Mouse (Mus musculus) liver, embryonic 11.5 days (tissue): Measurements from ENCODE around the gene Rad9b. TPM values are rescaled to one million over a fixed set of nuclear protein-coding genes. Genes with fewer than 3 reads are reported as not detected.

Experiments
- ATAC-seq: fragments of 200-750 bp; cut with Nextera tagmentation; replicated peaks from 2 replicates; pipeline ENCODE4 v1.8.0; 2017; ENCODE audit warnings: moderate number of reproducible peaks, mild to moderate bottlenecking, moderate TSS enrichment, moderate library complexity; ENCODE audit not compliant: low FRiP score
- DNase-seq: peaks from one replicate; pipeline ENCODE4 v3.0.0-alpha.2; 2017; ENCODE audit warnings: low spot score
- H3K27ac ChIP-seq: fragments of 300-500 bp; sonication (generic); 2 replicates; pipeline ENCODE4 v1.5.1; 2014; ENCODE audit warnings: mild to moderate bottlenecking, low read depth, low read length, control low read depth
- H3K27me3 ChIP-seq: fragments of 300-500 bp; sonication (generic); replicated peaks from 2 replicates; pipeline ENCODE4 v1.6.1; 2014; ENCODE audit warnings: low read length, mixed read lengths; ENCODE audit not compliant: control insufficient read depth, insufficient read depth
- H3K36me3 ChIP-seq: fragments of 300-500 bp; sonication (generic); 2 replicates; pipeline ENCODE4 v1.6.1; 2014; ENCODE audit warnings: mild to moderate bottlenecking, low read length, moderate library complexity, mixed read lengths; ENCODE audit not compliant: control insufficient read depth, insufficient read depth
- H3K4me1 ChIP-seq: fragments of 300-500 bp; sonication (generic); replicated peaks from 2 replicates; pipeline ENCODE4 v1.6.1; 2014; ENCODE audit warnings: low read length, mixed read lengths; ENCODE audit not compliant: control insufficient read depth, insufficient read depth
- H3K4me2 ChIP-seq: fragments of 300-500 bp; sonication (generic); 2 replicates; pipeline ENCODE4 v1.6.1; 2014; ENCODE audit warnings: mild to moderate bottlenecking, control low read depth, moderate library complexity
- H3K4me3 ChIP-seq: fragments of 300-500 bp; sonication (generic); 2 replicates; pipeline ENCODE4 v1.5.1; 2014; ENCODE audit warnings: low read depth, low read length, control low read depth
- H3K9ac ChIP-seq: fragments of 300-500 bp; sonication (generic); 2 replicates; pipeline ENCODE4 v1.6.1; 2014; ENCODE audit warnings: low read depth, low read length, control low read depth
- H3K9me3 ChIP-seq: fragments of 300-500 bp; sonication (generic); 2 replicates; pipeline ENCODE4 v1.6.1; 2016; ENCODE audit warnings: low read length, inconsistent platforms, mixed read lengths; ENCODE audit not compliant: control insufficient read depth
- WGBS: fragments of 180-500 bp; shearing (Covaris S2); extraction: QIAGEN DNeasy Blood & Tissue Kit; methylation state at CpG from one replicate; pipeline ENCODE4 v1.1.7; 2014; 5-methylcytosine and 5-hydroxymethylcytosine counted together
- polyA plus RNA-seq: library from polyadenylated mRNA; unstranded; fragments of >200 nt; fragmentation: Nextera tagmentation; extraction: Ambion mirVana; gene quantifications from 2 replicates; pipeline ENCODE4 v1.2.1, GENCODE M21; 2014

Rad9b gene
- polyA plus RNA-seq, 1 experiment from 2014 or later = 7.0 TPM

- Histone ChIP-seq H3K36me3 (peaks cover 7% of the 10 kb centered on the region), H3K4me2 (peak overlapping the region; percentile 96), H3K27ac (no peak overlapping the region), H3K9me3 (no peaks in the 10 kb centered on the region), H3K4me1 (peaks cover 27% of the 10 kb centered on the region), H3K4me3 (peak overlapping the region; percentile 92), H3K27me3 (no peaks in the 10 kb centered on the region), H3K9ac (no peak overlapping the region; the same call in 1 of the 2 replicates)
- DNase-seq = no peak
- WGBS = 53% methylated on average over 7 of the region's 7 CpGs
- ATAC-seq = no peak
Observed at GRCm38 (mm10) chr5:122285767-122286150, 68.3 kb downstream of the Rad9b start.

GRCm38 (mm10) chr5:122285029-122285766 lies 68.8 kb downstream of the Rad9b start:
- peak overlapping the region; percentile 51; the same call in 1 of the 2 replicates for H3K27ac ChIP-seq
- peak overlapping the region; percentile 92 for H3K4me3 ChIP-seq
- peak overlapping the region; percentile 85 for H3K9ac ChIP-seq
- peaks cover 7% of the 10 kb centered on the region for H3K36me3 ChIP-seq
- peaks cover 27% of the 10 kb centered on the region for H3K4me1 ChIP-seq
- H3K9me3 ChIP-seq = no peaks in the 10 kb centered on the region
- H3K4me2 ChIP-seq = peak overlapping the region; percentile 96
- peak; percentile 48 for ATAC-seq
- DNase-seq = peak; percentile 69
- WGBS = under 1% methylated on average over 34 of the region's 34 CpGs
- H3K27me3 ChIP-seq = no peaks in the 10 kb centered on the region

- Histone ChIP-seq H3K27me3 (no peaks in the 10 kb centered on the region), H3K27ac (peak within 1 kb of the TSS; percentile 51), H3K4me1 (peaks cover 27% of the 10 kb centered on the region), H3K4me3 (peak within 1 kb of the TSS; percentile 92), H3K9me3 (no peaks in the 10 kb centered on the region), H3K36me3 (peaks cover 7% of the 10 kb centered on the region), H3K4me2 (peak within 1 kb of the TSS; percentile 96), H3K9ac (peak within 1 kb of the TSS; percentile 85)
- under 1% methylated on average over 101 of the region's 114 CpGs for WGBS
- ATAC-seq (peak; percentile 92), DNase-seq (peak; percentile 90)
Observed at GRCm38 (mm10) chr5:122284183-122285028, 69.6 kb downstream of the Rad9b start, which contains the start of gene Pptc7. TSS of gene Pptc7 (plus strand) at chr5:122284365.

- no peak overlapping the region for H3K27ac ChIP-seq
- WGBS = 21% methylated on average over 2 of the region's 2 CpGs
- peaks cover 5% of the 10 kb centered on the region; the same call in 1 of the 2 replicates for H3K36me3 ChIP-seq
- no peak overlapping the region for H3K9ac ChIP-seq
- H3K27me3 ChIP-seq = no peaks in the 10 kb centered on the region
- H3K4me3 ChIP-seq = peak overlapping the region; percentile 92
- ATAC-seq (no peak), DNase-seq (no peak)
- peaks cover 27% of the 10 kb centered on the region for H3K4me1 ChIP-seq
- no peaks in the 10 kb centered on the region for H3K9me3 ChIP-seq
- peak overlapping the region; percentile 96 for H3K4me2 ChIP-seq
Observed at GRCm38 (mm10) chr5:122283828-122284182, 70.2 kb downstream of the Rad9b start.

GRCm38 (mm10) chr5:122280827-122281462 lies 73.1 kb downstream of the Rad9b start:
- no peak overlapping the region for H3K4me3 ChIP-seq

GRCm38 (mm10) chr5:122280422-122280826 lies 73.6 kb downstream of the Rad9b start:
- Histone ChIP-seq H3K27ac (no peak overlapping the region), H3K9ac (no peak overlapping the region), H3K36me3 (no peaks in the 10 kb centered on the region), H3K27me3 (no peaks in the 10 kb centered on the region), H3K4me1 (peaks cover 4% of the 10 kb centered on the region), H3K4me2 (0 out of 2 replicates have a peak overlapping the region, but pooled peaks have one; percentile 3), H3K4me3 (no peak overlapping the region), H3K9me3 (no peaks in the 10 kb centered on the region)
- 46% methylated on average over 6 of the region's 6 CpGs for WGBS
- DNase-seq (no peak), ATAC-seq (no peak)

More at GRCm38 (mm10) chr5:122280827-122281462, 73.1 kb downstream of the Rad9b start:
- H3K9me3 ChIP-seq = no peaks in the 10 kb centered on the region
- no peak for DNase-seq
- ATAC-seq = no peak
- H3K4me1 ChIP-seq = peaks cover 6% of the 10 kb centered on the region
- H3K27me3 ChIP-seq = no peaks in the 10 kb centered on the region
- H3K36me3 ChIP-seq = no peaks in the 10 kb centered on the region
- H3K9ac ChIP-seq = no peak overlapping the region
- no peak overlapping the region for H3K27ac ChIP-seq
- H3K4me2 ChIP-seq = peak overlapping the region; percentile 3; the same call in 1 of the 2 replicates
- WGBS = 31% methylated on average over 19 of the region's 19 CpGs

GRCm38 (mm10) chr5:122279799-122280421 lies 74.1 kb downstream of the Rad9b start:
- 67% methylated on average over 12 of the region's 12 CpGs for WGBS
- ATAC-seq = no peak
- Histone ChIP-seq H3K27me3 (no peaks in the 10 kb centered on the region), H3K27ac (no peak overlapping the region), H3K9me3 (no peaks in the 10 kb centered on the region), H3K9ac (no peak overlapping the region), H3K4me1 (no peaks in the 10 kb centered on the region; the same call in 1 of the 2 replicates), H3K36me3 (no peaks in the 10 kb centered on the region), H3K4me2 (no peak overlapping the region), H3K4me3 (no peak overlapping the region)
- DNase-seq = no peak

- H3K4me3 ChIP-seq = no peak overlapping the region
- H3K4me2 ChIP-seq = no peak overlapping the region
- no peak overlapping the region for H3K27ac ChIP-seq
- no peaks in the 10 kb centered on the region; the same call in 1 of the 2 replicates for H3K4me1 ChIP-seq
- DNase-seq = no peak
- no peak overlapping the region for H3K9ac ChIP-seq
- WGBS = 90% methylated on average over 7 of the region's 7 CpGs
- ATAC-seq = no peak
- no peaks in the 10 kb centered on the region for H3K36me3 ChIP-seq
- H3K27me3 ChIP-seq = no peaks in the 10 kb centered on the region
- H3K9me3 ChIP-seq = no peaks in the 10 kb centered on the region
Observed at GRCm38 (mm10) chr5:122278946-122279345, 75.1 kb downstream of the Rad9b start.
